7 mouse cellular contexts compared by ENCODE assay signal in the genomic region with DNA sequence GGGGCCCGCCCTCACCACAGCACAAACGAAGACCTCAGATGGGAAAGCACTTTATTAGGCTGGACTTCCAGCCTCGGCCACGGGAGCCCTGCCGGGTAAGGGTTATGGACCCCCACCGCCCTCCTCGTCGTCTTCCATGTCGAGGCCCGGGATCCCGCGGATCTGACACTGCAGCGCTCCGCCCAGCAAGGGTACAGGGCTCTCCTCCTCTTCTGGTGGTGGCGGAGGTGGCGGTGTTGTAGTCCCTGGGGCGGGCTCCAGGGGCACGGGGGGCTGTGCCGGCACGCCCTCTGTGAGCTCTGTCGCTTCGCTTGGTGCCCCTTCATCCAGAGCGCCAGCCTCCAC. TPM values are rescaled to one million over a fixed set of nuclear protein-coding genes. Genes with fewer than 3 reads are reported as not detected.
DNase-seq lines count a peak whose midpoint lies in the region; ATAC-seq and TF ChIP-seq lines count a peak whose summit lies in the region.

No protein-coding gene starts in this region.

- peak overlapping the region; percentile 79 for H3K4me3 ChIP-seq in spleen, adult 2 months (ENCODE audit: extremely low read depth, insufficient read depth, insufficient read length)
- peak overlapping the region; percentile 97 for H3K4me3 ChIP-seq in liver, embryonic 12.5 days
- peak overlapping the region; percentile 86 for H3K4me3 ChIP-seq in stomach, postnatal 0 days (ENCODE audit: low read depth, low read length)

- no peak for TF ChIP-seq POLR2A in spleen, adult 2 months (IDR thresholded peaks at IDR 0.05; ENCODE audit: low read depth, low read length)

- H3K9me3 ChIP-seq in liver, embryonic 12.5 days (replicated peaks), result no peaks in the 10 kb centered on the region
- no peaks in the 10 kb centered on the region for H3K9me3 ChIP-seq in stomach, postnatal 0 days (ENCODE audit: control insufficient read depth, low read length)

- peak; percentile 63 for ATAC-seq in erythroid progenitor cell, adult 5-6 weeks (replicated peaks; ENCODE audit: low FRiP score, poor library complexity, severe bottlenecking)
- ATAC-seq in liver, embryonic 12.5 days, result peak; percentile 79
- ATAC-seq in stomach, postnatal 0 days (ENCODE audit: low FRiP score, low TSS enrichment), result peak; percentile 64; the same call in 1 of the 2 replicates

- no peaks in the 10 kb centered on the region for H3K27me3 ChIP-seq in spleen, adult 2 months (ENCODE audit: control insufficient read depth, insufficient read depth, low read length)
- no peaks in the 10 kb centered on the region for H3K27me3 ChIP-seq in liver, embryonic 12.5 days (replicated peaks)
- H3K27me3 ChIP-seq in stomach, postnatal 0 days (ENCODE audit: control insufficient read depth, insufficient read depth, low read length), result no peaks in the 10 kb centered on the region

- no peak for TF ChIP-seq EP300 in stomach, postnatal 0 days (optimal IDR thresholded peaks at IDR 0.05)

- peak overlapping the region; percentile 82 for H3K9ac ChIP-seq in liver, embryonic 12.5 days
- peak overlapping the region; percentile 73 for H3K9ac ChIP-seq in stomach, postnatal 0 days (ENCODE audit: low read length)

- TF ChIP-seq CTCF in spleen, adult 2 months (IDR thresholded peaks at IDR 0.05; ENCODE audit: extremely low read depth, insufficient read depth, insufficient read length, insufficient replicate concordance), result peak; percentile 6; the same call in 1 of the 2 replicates
- peak; percentile 19; the same call in 1 of the 2 replicates for TF ChIP-seq CTCF in stomach, postnatal 0 days (IDR thresholded peaks at IDR 0.05; ENCODE audit: low read depth)

- H3K27ac ChIP-seq in spleen, adult 2 months (ENCODE audit: insufficient read depth, low read length), result peak overlapping the region; percentile 87
- peak overlapping the region; percentile 94 for H3K27ac ChIP-seq in liver, embryonic 12.5 days
- H3K27ac ChIP-seq in stomach, postnatal 0 days (replicated peaks), result peak overlapping the region; percentile 85

- H3K36me3 ChIP-seq in spleen, adult 2 months (ENCODE audit: control insufficient read depth, insufficient read depth, low read length), result peaks cover 16% of the 10 kb centered on the region
- peaks cover 57% of the 10 kb centered on the region for H3K36me3 ChIP-seq in liver, embryonic 12.5 days
- peaks cover 10% of the 10 kb centered on the region for H3K36me3 ChIP-seq in stomach, postnatal 0 days (ENCODE audit: control insufficient read depth, insufficient read depth, low read length)

- no peak for DNase-seq in spleen, adult 2 months (ENCODE audit: low read depth in 1 of 2, low spot score in 2 of 2)
- no peak for DNase-seq in spleen, postnatal 4 days (ENCODE audit: low spot score in 2 of 2)
- no peak for DNase-seq in stomach, postnatal 0 days (ENCODE audit: low spot score)
- no peak for DNase-seq in yolk sac, embryonic 10.5 days (ENCODE audit: low spot score)
- no peak for DNase-seq in cerebellum, adult 9-10 months

- H3K4me2 ChIP-seq in liver, embryonic 12.5 days, result peak overlapping the region; percentile 97
- peak overlapping the region; percentile 75 for H3K4me2 ChIP-seq in stomach, postnatal 0 days (replicated peaks; ENCODE audit: low read depth)

- peaks cover 5% of the 10 kb centered on the region; the same call in 1 of the 2 replicates for H3K4me1 ChIP-seq in spleen, adult 2 months (ENCODE audit: control insufficient read depth, insufficient read depth, insufficient read length)
- H3K4me1 ChIP-seq in liver, embryonic 12.5 days, result peaks cover 37% of the 10 kb centered on the region
- peaks cover 2% of the 10 kb centered on the region; the same call in 1 of the 2 replicates for H3K4me1 ChIP-seq in stomach, postnatal 0 days (replicated peaks; ENCODE audit: control insufficient read depth, insufficient read depth)

- WGBS in spleen, adult 2 months, result under 1% methylated on average over 23 of the region's 23 CpGs
- under 1% methylated on average over 23 of the region's 23 CpGs for WGBS in liver, embryonic 12.5 days (ENCODE audit: insufficient replicate concordance)
- WGBS in stomach, postnatal 0 days, result under 1% methylated on average over 23 of the region's 23 CpGs

RNA-seq across cellular contexts. Expression of gene Akap8, which starts 0.3 kb away (rescaled TPM):
- polyA plus RNA-seq in spleen, adult 2 months (2012; rRNA removed), result 105 and 115 TPM in 2 replicates
- total RNA-seq in erythroid progenitor cell, adult 5-6 weeks (2015; ENCODE audit: low replicate concordance), result 26.8 and 33.5 TPM in 2 replicates
- total RNA-seq in erythroid progenitor cell, adult 5-6 weeks (2017; ENCODE audit: low replicate concordance), result 60.9 and 62.4 TPM in 2 replicates
- 72.1 and 73.5 TPM in 2 replicates for polyA plus RNA-seq in liver, embryonic 12.5 days (2016; fragmentation: Nextera tagmentation; extraction: Ambion mirVana)
- 30.3 and 31.0 TPM in 2 replicates for polyA plus RNA-seq in stomach, postnatal 0 days (2015; fragmentation: Nextera tagmentation; extraction: Ambion mirVana)

RNA-seq across cellular contexts. Expression of gene Akap8l, which starts 29.0 kb away (rescaled TPM):
- 136 and 169 TPM in 2 replicates for polyA plus RNA-seq in spleen, adult 2 months (2012; rRNA removed)
- 45.8 and 108 TPM in 2 replicates for total RNA-seq in erythroid progenitor cell, adult 5-6 weeks (2015; ENCODE audit: low replicate concordance)
- 150 and 167 TPM in 2 replicates for total RNA-seq in erythroid progenitor cell, adult 5-6 weeks (2017; ENCODE audit: low replicate concordance)
- 49.7 and 50.1 TPM in 2 replicates for polyA plus RNA-seq in liver, embryonic 12.5 days (2016; fragmentation: Nextera tagmentation; extraction: Ambion mirVana)
- 25.2 and 31.7 TPM in 2 replicates for polyA plus RNA-seq in stomach, postnatal 0 days (2015; fragmentation: Nextera tagmentation; extraction: Ambion mirVana)

RNA-seq across cellular contexts. Expression of gene Brd4, which starts 36.8 kb away (rescaled TPM):
- polyA plus RNA-seq in spleen, adult 2 months (2012; rRNA removed), result 63.3 and 63.8 TPM in 2 replicates
- total RNA-seq in erythroid progenitor cell, adult 5-6 weeks (2015; ENCODE audit: low replicate concordance), result 116 and 144 TPM in 2 replicates
- total RNA-seq in erythroid progenitor cell, adult 5-6 weeks (2017; ENCODE audit: low replicate concordance), result 61.8 and 82.5 TPM in 2 replicates
- 55.1 and 56.5 TPM in 2 replicates for polyA plus RNA-seq in liver, embryonic 12.5 days (2016; fragmentation: Nextera tagmentation; extraction: Ambion mirVana)
- 28.6 and 29.9 TPM in 2 replicates for polyA plus RNA-seq in stomach, postnatal 0 days (2015; fragmentation: Nextera tagmentation; extraction: Ambion mirVana)
